In genomic region chr19:45301733-45302547, GRCm38 (mm10) we compare ENCODE assay signal across 8 mouse cellular contexts.
DNase-seq lines count a peak whose midpoint lies in the region; ATAC-seq and TF ChIP-seq lines count a peak whose summit lies in the region.

No protein-coding gene starts in this region.

- intact Hi-C loops in heart, postnatal 10 days (cut with DNase I), result loop anchor here (1.0 to 5.0 kb wide), 4 partner anchors 19 to 130 kb away; partner anchors contain the start of gene Lbx1
- intact Hi-C loops in left cerebral cortex, adult 2 months (cut with DNase I), result loop anchor here (2.0 to 5.0 kb wide), 4 partner anchors 25 to 240 kb away; no protein-coding TSS in a partner anchor

- TF ChIP-seq CTCF in left cerebral cortex, adult 2 months (IDR thresholded peaks at IDR 0.05), result no peak

- peak overlapping the region; percentile 59 for H3K4me3 ChIP-seq in embryonic facial prominence, embryonic 15.5 days (replicated peaks)
- peak overlapping the region; percentile 58 for H3K4me3 ChIP-seq in left cerebral cortex, adult 2 months
- H3K4me3 ChIP-seq in midbrain, embryonic 14.5 days (replicated peaks; ENCODE audit: low read depth, low read length), result peak overlapping the region; percentile 52

- peak; percentile 24 for DNase-seq in adrenal gland, postnatal 10 days
- no peak for DNase-seq in adrenal gland, postnatal 4 days (ENCODE audit: low spot score in 2 of 2)
- peak; percentile 27 for DNase-seq in adrenal gland, postnatal 25 days
- peak; percentile 46 to 52 for DNase-seq in heart, postnatal 10 days
- peak; percentile 68 to 74 for DNase-seq in left cerebral cortex, adult 2 months (ENCODE audit: extremely low spot score in 1 of 2, low spot score in 2 of 2)
- DNase-seq in midbrain, embryonic 14.5 days, result peak; percentile 92
- no peak for DNase-seq in ovary, adult 18-20 months (ENCODE audit: low spot score)

- peaks cover 13% of the 10 kb centered on the region for H3K4me1 ChIP-seq in embryonic facial prominence, embryonic 15.5 days
- peaks cover 33% of the 10 kb centered on the region for H3K4me1 ChIP-seq in midbrain, embryonic 14.5 days (ENCODE audit: control insufficient read depth, insufficient read depth, low read length)

- peak overlapping the region; percentile 83 for H3K27ac ChIP-seq in embryonic facial prominence, embryonic 15.5 days (replicated peaks)
- peak overlapping the region; percentile 99 for H3K27ac ChIP-seq in left cerebral cortex, adult 2 months
- H3K27ac ChIP-seq in midbrain, embryonic 14.5 days (replicated peaks; ENCODE audit: low read depth, low read length), result peak overlapping the region; percentile 97

- peaks cover 76% of the 10 kb centered on the region for H3K27me3 ChIP-seq in embryonic facial prominence, embryonic 15.5 days
- peaks cover 67% of the 10 kb centered on the region for H3K27me3 ChIP-seq in midbrain, embryonic 14.5 days (ENCODE audit: control insufficient read depth, insufficient read depth, low read length)

- peak overlapping the region; percentile 42 for H3K9ac ChIP-seq in embryonic facial prominence, embryonic 15.5 days
- H3K9ac ChIP-seq in midbrain, embryonic 14.5 days (replicated peaks; ENCODE audit: low read length), result peak overlapping the region; percentile 74

- WGBS in embryonic facial prominence, embryonic 15.5 days, result under 1% methylated on average over 57 of the region's 58 CpGs
- WGBS in midbrain, embryonic 14.5 days, result under 1% methylated on average over 57 of the region's 58 CpGs

- H3K36me3 ChIP-seq in embryonic facial prominence, embryonic 15.5 days, result no peaks in the 10 kb centered on the region
- H3K36me3 ChIP-seq in midbrain, embryonic 14.5 days (ENCODE audit: control insufficient read depth, insufficient read depth, low read length), result no peaks in the 10 kb centered on the region

- no peaks in the 10 kb centered on the region for H3K9me3 ChIP-seq in embryonic facial prominence, embryonic 15.5 days (replicated peaks)
- H3K9me3 ChIP-seq in midbrain, embryonic 14.5 days (ENCODE audit: control insufficient read depth, low read length), result no peaks in the 10 kb centered on the region

- H3K4me2 ChIP-seq in embryonic facial prominence, embryonic 15.5 days (replicated peaks), result peak overlapping the region; percentile 95
- peak overlapping the region; percentile 87 for H3K4me2 ChIP-seq in midbrain, embryonic 14.5 days (ENCODE audit: low read length)

- peak; percentile 32 for ATAC-seq in embryonic facial prominence, embryonic 15.5 days (ENCODE audit: insufficient number of reproducible peaks, low FRiP score, low TSS enrichment, low read depth)
- peak; percentile 84 for ATAC-seq in midbrain, embryonic 14.5 days (ENCODE audit: low FRiP score, low TSS enrichment)

Comparison
In these comparisons a context has a peak if more than half of its experiments do, and no peak if none do; other contexts are left out.
1. DNase-seq: peak in adrenal gland, postnatal 10 days (single experiment), adrenal gland, postnatal 25 days (single experiment), heart, postnatal 10 days (2 of 2), left cerebral cortex, adult 2 months (2 of 2) and midbrain, embryonic 14.5 days (single experiment); none in adrenal gland, postnatal 4 days (0 of 2) and ovary, adult 18-20 months (single experiment).
2. Peak in every context shown above with its lines, with median percentiles within 50 percentile points of each other: H3K27ac ChIP-seq and H3K4me3 ChIP-seq.